Mouse (Mus musculus) ES-E14 (cell line): Measurements from ENCODE around the gene Kirrel3.

Experiments used
- HCFC1 ChIP-seq: IDR thresholded peaks from 2 replicates; pipeline ENCODE4 v1.6.1; 2012; ENCODE audit warnings: low read length, inconsistent platforms, borderline replicate concordance; ENCODE audit not compliant: insufficient read depth
- MAFK ChIP-seq: IDR thresholded peaks from 2 replicates; pipeline ENCODE4 v1.6.1; 2014; ENCODE audit warnings: mild to moderate bottlenecking, low read depth, low read length, inconsistent platforms; ENCODE audit not compliant: insufficient read depth

GRCm38 (mm10) chr9:34739431-34739830, 253.7 kb downstream of the Kirrel3 start:
- TF ChIP-seq HCFC1 (no peak), MAFK (no peak)
